Mouse (Mus musculus) layer of hippocampus, adult 9-11 months (tissue): ENCODE measurements around the gene Slc15a1.

Experiments
- DNase-seq: peaks from one replicate; pipeline ENCODE4 v3.0.0; 2022

Gene Slc15a1

DNA sequence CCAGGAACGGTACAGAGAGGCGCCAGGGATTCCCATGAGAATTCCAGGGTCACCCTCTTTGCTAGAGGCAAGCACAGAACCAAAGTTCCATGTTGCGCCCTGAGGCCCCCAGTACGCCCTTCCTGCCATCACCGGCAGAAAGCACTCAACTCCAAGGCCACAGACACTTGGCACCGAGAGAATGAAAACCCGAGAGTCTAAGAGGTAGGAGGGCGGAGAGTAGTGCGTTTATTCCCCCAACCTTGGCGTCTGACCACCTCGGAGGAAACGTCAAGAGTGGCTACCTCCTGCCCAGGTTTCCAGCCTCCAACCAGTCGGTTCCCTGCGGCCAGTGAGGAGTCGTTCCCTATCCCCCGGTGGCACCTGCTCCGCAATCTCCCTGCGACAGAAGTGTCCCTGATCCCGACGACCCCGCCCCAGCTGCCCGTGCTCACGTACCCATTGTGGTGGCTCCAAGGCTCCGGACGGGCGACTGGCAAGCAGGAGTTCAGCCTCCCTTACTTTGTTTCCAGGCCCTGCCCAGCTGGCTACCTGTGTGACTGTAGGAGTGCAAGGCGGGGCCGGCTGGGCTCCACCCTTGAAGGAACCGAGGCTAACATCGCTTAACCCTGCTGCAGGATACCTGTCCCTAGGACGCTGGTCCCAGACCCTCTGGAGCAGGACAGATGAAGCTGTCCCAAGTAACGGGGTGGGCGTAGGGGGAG lies at the start of gene Slc15a1:
Slc15a1 (minus strand) TSS at position 472 of the 704 bp plus-strand sequence.
- DNase-seq, result no peak

DNA sequence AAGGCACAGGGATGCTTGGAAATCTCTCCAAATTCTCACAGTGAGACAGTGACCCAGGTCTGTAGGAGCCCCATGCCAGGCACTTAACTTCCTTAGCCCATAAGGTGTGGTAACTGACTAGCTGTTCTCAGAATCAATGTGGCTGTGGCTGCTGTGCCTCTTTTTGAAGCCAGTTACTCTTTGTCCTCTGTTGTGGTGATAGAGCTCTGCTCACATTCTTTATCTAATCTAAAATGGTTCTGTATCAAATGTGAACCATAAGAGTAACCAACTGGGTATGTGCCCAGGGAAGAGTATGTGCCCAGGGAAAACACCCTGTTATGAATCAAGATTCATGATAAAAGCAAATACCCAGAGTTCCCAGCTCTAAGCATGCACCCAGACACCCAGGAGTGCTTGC lies 48.7 kb upstream of the Slc15a1 start:
- no peak for DNase-seq

DNA sequence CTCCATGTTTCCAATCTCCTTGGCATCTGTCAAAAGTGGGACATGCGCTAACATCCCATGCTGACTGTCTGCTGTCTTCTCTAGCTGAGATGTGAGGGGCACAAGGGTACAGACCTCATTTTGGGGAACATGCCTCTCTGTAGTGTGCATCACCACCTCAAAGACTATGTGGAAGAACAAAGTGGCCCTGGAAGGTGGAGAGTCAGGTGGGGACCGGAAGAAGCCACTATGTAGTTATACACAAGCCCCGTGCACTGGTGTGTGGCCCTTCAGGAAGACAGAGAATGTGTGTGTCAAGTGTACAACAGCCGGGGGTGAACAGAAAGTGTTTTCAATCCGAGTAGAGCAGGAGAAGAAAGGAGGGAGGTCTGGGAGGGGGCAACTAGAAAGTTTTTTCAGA lies 47.5 kb upstream of the Slc15a1 start:
- DNase-seq, result no peak

DNA sequence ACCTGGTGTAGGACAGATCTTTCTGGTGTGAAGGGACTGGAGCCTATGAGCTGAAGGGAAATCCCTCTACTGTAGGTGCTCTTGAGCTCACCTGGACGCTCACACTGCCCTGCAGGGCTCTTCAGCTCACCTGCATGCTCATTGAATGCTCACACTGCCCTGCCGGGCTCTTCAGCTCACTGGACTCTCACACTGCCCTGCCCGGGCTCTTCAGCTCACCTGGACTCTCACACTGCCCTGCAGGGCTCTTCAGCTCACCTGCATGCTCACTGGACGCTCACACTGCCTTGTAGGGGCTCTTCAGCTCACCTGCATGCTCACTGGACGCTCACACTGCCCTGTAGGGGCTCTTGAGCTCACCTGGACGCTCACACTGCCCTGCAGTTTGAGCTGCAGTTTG lies 44.8 kb upstream of the Slc15a1 start:
- DNase-seq, result no peak

DNA sequence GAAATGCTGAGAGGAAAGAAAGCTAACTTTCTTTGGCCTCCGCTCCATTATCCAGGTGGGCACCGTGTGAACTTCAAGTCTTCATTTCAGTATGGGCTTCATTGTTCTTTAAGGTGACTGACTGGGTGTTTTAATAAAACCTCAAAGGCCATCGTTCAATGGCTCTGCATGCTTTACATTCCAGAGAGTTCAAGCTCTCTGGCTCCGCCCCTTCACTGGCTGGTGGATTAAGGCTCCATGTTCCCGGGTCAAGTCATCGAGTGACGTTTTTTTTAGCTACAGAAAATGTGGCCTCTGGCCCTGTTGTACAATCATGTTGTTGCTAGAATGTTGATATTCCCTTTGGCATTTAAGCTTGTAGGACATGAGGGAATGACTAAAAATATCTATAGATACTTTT lies 42.7 kb upstream of the Slc15a1 start:
- DNase-seq, result no peak

DNA sequence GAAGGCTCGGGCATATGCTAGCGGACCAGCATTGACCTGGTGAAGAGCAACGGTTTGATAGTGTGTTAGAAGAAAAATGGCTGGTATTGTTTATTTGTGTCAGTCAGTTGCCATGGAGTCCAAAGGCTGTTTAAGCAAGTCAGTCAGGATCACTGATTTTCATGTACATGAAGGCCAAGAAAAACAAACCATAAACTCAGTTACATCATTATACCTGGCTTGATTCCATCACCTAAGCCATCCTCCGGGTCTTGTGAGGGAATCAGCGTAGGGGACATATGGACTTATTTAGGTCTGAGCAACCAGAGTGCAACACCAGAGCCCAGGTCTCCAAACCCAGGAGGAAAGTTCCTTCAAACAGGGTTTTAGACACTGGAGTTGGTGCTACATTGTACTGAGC lies 41.6 kb upstream of the Slc15a1 start:
- no peak for DNase-seq

DNA sequence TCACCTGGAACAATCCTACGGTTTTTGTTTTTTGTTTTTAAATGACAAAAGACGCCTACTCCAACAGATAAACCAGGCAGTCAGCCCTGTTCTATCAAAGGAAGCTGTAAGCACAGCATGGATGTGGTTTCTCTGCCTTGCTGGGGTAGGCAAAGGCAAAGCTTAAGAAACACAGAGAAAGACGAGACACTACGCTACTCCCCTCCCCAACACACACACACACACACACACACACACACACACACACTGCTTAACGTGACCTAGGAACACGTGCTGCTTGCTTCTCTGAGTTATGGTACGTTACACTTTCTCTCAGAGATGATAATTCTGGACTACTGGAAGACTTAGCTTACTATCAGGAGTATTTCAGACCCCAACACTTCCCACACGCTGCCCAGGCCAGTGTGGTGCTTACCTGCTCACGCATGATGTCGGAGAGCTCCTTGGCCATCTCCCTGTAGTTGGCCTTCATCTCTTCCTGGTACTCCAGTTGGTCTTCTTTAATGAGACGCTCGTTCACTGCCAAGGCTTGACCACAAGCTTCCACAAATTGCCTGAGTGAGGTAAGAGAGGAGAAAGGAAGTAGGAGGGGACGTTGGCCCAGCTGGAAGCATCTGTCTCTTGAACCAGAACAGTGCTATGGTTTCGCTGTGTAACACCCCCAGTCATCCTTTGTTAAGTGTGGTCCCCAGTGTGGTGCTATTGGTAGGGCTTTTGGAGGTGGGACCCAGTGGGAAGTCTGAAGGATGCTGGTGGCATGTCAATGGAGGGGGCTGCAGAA lies 40.7 kb upstream of the Slc15a1 start:
- DNase-seq, result no peak

DNA sequence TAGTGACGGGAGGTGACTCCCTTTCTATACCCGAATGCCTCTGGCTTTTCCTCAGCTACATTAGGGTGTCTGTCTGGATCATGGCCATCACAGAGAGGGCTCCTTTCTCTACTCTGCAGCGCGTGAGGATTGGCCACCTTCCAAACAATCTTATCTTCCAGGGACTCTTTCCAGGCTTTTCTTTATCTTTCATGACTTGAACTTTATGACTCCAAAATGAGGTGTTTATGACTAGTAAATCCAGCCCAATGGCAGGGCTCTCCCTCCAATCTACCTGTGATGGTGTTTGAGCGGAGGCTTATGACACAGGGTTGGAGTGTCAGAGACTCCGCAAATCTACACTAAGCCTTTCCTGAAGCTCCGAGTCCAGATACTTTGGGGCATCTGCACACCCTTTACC lies 36.2 kb upstream of the Slc15a1 start:
- DNase-seq, result no peak

DNA sequence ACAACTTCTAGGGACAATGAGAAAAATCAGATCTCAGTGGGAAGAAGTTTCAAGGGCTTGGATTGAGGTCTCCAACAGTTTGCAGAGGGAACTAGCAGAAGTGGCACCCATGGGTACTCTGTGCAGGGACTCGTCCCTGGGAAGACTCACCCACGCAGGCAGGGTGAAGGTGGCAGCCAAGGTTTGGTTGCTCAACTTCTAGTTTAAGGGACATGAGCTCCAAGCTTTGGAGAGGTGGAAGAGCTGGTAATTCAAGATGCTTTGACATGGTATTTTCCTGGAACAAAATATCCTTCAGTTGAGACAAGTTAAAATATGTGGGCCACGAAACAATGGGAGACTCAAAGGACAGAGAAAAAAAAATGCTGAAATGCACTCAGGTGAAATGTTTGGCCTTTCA lies 29.4 kb upstream of the Slc15a1 start:
- no peak for DNase-seq

DNA sequence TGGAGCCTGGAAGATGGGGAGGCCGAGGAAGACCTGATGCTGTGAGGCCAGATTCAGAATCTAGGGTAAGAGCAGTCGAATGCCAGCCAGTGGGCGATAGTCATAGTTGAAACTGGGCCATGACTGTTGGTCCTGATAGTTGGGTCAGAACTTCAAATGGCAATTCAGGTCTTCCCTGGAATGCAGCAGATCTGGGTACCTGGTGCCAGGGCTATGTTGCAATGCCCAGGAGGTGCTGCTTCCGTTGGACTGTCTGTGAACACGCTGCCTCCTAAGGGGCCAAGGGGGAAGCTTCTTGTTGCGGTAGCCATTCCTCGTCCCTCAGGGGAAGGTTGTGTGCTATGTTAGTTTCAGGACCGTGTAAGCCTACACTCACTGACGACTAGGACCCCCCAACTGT lies 25.8 kb upstream of the Slc15a1 start:
- DNase-seq, result no peak

DNA sequence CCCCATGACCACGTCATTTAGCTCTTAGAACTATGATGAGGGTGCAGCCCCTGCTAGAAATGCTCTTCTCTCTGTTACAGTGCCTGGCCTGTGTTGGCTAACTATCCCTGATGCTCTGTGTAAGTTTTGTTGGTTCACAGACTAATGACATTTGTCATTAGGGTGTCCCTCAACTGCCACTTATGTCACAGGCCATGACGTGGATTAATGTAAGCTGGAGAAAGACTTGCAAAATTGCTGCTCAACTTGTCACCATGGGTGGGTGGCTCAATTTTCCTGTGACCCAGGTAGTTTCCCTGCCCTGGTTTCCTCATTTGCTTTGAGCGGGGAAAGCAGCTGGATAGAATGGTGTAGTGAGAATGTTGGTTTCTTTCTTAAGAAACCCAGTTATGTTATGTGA lies 22.8 kb upstream of the Slc15a1 start:
- DNase-seq, result no peak

DNA sequence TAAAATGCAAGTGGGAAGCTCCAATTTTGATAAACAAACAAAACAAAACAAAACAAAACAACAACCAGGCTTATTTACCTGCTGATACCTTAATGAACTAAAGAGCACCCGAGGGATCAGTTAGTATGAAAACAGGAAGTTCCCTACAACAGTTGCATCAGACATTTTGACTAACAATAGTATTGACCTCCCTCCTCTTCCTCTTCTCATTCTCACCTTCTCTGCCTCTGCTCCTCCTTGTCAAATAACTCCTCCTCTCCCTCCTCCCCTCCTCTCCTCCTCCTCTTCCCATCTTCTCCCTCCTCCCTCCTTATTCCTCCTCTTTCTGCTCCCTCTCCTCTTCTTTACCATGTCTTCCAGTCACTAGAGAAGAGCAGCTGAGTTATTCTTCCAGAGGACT lies 22.1 kb upstream of the Slc15a1 start:
- no peak for DNase-seq

DNA sequence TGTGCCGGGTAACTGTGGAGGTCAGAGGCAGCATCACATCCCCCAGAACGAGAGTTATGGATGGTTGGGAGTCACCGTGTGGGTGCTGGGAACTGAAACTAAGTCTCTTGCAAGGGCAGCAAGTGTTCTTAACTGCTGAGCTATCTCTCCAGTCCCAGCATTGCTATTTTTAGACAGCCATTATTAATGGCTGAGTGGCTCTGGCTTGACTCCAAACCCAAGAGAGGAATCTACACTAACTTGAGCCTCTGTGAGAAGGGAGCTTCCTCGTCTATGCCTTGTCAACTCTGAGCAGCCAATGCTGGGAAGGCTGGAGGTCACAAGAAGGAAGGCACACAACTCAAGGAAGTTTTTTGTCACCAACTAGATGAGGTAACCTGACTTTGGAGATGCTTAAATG lies 16.7 kb upstream of the Slc15a1 start:
- DNase-seq, result no peak

DNA sequence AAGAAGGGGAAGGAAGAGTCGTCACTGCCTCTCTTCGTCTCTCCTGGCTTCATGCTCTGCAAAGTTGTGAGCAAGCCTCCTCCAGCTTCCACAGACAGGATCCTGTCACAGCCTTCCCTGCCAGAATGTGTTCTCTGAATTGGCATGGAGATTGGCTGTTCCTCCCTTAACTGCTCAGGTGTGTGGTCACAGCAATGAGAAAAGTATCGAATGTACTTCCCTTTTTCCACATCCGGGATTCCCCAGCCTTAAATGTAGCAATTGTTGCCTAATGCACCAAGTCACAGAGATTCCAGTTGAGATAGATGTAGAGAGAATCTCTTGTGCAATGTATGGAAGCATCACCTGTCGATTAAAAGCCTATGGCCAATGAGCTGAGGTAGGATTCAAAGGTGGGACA lies 11.8 kb upstream of the Slc15a1 start:
- DNase-seq, result no peak

DNA sequence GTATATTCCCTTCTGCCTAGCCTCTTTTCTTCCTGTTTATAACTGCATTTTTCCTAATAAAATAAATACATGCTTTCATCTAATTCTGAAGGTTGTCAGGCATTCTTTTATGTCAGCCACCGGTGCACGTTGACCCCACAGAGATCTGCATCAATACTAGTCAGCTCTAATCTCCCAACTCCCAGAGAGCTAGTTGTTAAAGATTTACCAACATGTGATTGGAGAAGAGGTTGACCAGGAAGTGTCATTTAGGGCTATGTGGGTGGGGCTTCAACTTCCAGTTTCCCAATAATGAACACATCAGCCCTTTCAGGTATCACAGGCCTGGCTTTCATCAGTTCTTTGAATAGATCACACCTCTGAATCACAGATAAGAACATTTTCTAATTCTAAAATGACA lies 3.9 kb upstream of the Slc15a1 start:
- no peak for DNase-seq

DNA sequence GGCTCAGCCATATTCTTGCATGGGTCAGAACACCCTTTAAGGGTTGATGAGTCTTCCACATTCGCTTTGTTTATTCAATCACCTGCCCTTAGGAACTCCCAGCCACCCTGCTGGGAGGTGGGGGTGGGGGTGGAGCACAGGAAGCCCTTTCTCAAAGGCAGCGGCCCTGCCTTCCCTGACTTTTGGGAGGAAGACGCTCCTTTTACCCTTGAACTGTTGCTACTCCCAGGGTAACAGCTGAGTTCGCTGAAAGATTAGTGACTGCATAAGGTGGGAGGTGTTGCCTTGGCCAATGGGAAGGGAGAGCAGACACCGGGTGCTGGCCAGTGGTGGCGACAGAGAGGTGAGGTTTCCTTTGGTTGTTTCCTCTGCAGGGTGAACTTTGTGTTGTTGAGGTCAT lies 1.3 kb upstream of the Slc15a1 start:
- DNase-seq, result no peak

DNA sequence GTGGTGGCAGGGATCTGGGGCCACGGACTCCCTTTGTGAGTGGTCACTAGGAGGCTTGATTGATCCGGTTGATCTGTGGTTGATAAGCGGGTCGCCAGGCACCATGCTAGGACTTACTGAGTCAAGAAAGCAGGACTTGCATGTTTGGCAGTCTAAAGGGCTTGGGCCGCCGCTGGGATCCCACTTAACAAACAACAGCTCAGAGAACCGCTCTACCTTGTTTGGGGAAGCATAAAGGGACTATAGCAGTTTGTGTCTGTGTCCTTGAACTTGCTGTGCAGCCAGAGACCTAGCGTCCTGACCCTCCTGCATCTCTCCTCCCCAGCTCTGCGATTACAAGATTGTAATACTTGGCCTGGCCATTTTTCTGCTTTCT lies 421 bp upstream of the Slc15a1 start:
- DNase-seq, result no peak

DNA sequence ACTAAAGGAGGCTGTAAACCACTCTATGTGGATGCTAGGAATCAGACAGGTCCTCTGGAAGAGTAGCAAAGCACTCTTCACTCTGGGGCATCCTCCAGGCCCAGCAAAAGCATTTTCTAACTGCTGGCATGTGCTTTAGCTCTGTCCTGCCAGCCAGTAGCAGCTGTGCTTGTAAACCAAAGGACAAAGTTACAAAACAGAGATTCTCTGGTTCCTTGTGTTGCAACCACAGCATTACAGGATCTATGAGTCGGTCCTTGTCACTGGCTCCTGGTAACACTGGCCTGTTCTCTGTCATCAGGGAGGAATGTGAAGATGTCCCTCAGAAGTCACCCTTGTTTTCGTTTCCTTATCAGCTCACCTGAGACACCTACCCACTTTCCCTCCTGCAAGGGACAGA lies 4.5 kb downstream of the Slc15a1 start:
- no peak for DNase-seq

DNA sequence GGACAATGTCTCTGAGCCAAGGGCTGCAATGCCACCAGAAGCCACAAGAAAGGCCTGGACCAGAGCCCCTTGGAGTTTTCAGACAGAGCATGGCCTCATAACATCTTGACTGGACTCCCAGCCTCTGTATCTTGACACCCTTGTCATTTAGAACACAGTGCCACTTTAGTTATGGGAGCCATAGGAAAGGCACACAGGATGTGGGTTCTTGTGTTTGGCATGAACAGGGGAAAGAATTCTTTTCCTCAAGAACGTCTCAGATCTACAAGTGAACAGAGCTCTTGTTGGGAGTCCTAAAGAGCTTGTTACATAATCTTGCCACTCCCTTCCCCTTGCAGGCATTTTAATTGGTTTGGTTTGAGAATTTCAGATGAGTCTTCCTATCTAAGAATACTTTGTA lies 5.3 kb downstream of the Slc15a1 start:
- no peak for DNase-seq

DNA sequence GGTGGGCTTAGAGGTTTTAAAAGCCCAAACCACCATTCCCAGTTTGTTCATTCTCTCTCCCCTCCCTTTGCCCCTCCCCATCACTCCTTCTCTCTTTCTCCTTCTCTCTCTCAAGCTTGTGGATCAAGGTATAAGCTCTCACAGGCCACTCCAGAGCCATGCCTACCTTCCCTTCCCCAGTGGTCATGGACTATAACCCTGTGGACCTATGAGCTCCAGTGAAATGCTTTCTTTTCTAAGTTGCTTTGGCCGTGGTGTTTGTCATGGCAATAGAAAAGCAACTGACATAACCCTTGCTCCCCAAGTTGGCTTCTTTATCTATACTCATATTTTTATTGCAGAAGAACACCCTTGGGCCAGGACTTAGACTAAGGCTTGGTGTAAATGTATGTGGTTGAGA lies 7.3 kb downstream of the Slc15a1 start:
- no peak for DNase-seq

DNA sequence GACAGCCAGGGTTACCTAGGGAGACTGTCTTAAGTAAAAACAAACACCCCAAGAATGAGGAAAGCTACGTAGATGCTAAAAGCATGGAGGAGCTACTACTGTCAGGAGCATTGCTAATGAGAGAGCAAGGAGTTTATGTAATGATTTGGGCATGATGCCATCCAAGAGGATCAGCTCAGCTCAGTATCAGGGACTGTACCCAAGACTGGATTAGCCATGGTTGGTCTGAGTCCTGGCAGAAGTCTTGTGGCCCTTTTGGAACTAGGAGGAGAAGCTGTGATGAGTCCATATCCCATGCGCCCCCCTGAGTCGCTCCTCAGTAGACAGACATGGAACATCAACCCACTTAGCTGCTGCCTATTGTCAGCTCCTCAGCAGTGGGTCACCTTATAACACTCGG lies 9.3 kb downstream of the Slc15a1 start:
- DNase-seq, result no peak

DNA sequence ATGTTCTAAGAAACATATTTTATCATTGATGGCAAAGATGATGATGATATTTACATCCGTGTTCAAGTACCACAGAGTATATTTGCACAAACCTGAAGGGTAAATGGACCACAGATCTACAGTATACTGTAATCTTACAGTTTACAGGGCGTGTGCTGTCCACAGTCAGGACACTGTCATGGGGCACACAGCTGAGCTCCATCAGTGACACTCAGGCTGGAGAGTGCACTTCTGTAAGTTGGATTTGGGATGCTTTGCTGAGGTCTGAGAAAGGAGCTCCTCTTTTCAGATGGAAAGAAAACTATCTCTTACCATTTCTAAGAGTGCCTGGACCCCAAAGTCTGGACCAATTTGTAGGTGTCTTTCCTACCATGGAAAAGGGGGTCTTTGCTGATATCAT lies 9.9 kb downstream of the Slc15a1 start:
- no peak for DNase-seq

DNA sequence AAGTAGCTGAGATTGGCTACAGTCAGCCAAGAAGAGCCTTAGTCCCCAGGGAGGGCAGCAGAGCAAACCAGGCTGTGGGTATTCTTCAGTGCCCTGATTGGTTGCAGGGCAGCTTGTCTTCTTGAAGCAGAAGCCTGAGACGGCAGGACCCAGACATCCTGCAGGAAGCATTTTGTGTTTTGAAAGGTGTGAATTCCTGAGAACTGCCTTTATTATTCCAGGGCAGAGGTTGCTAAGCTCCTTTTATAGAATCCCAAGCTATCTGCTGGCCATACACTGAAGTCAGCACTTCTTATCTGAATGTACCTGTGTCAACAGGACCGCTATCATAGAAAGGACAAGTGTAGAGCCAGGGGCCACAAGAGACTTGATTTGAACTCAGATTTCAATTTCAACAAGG lies 10.8 kb downstream of the Slc15a1 start:
- DNase-seq, result no peak

DNA sequence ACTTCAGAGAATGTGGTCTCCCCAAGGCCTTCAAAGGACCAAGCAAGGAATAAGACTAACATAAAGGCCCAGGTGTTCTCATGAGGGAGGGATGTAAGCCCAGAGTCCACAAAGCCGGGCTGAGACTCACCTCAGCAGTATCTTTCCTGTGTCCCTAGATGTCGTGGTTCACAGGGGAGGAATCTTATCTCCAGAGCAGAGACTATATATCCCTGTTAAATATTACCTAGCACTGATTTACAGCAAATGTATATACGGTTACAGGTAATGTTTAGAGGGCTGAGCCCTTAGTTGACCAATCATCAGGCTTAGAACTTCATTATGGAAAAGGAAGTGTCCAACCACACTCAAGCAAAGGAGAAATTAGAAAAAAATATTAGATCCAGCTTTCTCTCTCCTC lies 11.3 kb downstream of the Slc15a1 start:
- DNase-seq, result no peak

DNA sequence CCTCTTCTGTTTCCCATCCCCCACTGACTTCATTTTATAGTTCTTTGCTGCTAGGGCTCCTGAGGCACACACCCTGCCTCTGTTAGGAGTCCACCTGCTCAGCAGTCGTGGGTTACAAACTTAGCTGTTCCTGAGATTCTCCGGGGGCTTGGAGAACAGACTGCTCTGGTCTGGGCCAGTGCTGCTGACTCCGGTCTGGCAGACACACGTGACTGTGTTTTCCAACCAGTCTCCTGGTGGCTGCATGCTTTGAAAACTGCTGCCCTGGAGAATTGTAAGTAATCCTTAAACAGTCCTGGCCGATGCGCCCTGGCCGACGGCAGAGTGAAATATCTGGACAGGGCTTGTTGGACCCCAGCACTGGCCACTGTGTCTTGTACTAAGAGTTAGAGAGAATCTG lies 12.7 kb downstream of the Slc15a1 start:
- DNase-seq, result no peak
